Mouse (Mus musculus): Measurements from ENCODE around the gene Fbxl14. TPM values are rescaled to one million over a fixed set of nuclear protein-coding genes. Genes with fewer than 3 reads are reported as not detected.

Fbxl14 gene
- total and polyA plus RNA-seq, 3 experiments: 58.1 to 65.4 TPM; not detected in 1

DNA sequence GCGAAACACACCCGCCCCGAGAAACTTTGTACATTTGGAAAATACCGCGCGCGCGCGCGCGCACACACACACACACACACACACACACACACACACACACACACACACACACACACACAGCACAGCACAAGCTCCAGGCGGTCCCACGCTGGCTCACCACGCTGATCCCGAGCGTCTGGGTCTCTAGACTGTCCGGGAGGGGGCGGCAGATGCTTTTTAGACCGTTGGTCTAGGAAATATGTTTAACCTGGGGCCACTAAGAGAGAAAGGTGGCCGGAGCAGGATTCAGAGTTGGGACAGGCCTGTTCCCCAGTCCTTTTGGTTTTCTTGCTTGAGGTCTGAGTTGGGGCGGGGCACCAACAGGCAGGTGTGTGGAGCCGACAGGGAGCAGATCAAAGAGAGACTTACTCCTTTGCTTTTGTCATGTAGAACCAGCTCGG lies 30.4 kb upstream of the Fbxl14 start:
- Histone ChIP-seq H3K27ac (ENCODE audit: control insufficient read depth, low read depth, low read length) (no peak overlapping the region), H3K27me3 (ENCODE audit: control insufficient read depth in 1 of 2, insufficient read depth in 2 of 2, low read length in 2 of 2) (no peaks in the 10 kb centered on the region), H3K79me2 (ENCODE audit: control insufficient read depth, insufficient read depth, low read length, poor library complexity) (no peaks in the 10 kb centered on the region), H3K36me3 (ENCODE audit: control insufficient read depth in 1 of 2, insufficient read depth in 2 of 2, low read length in 2 of 2) (no peaks in the 10 kb centered on the region), H3K9me3 (replicated peaks; ENCODE audit: insufficient read depth, low read length) (no peaks in the 10 kb centered on the region), H3K9ac (ENCODE audit: control insufficient read depth, low read depth, low read length, poor library complexity, severe bottlenecking) (no peak overlapping the region), H3K4me3 (ENCODE audit: control insufficient read depth in 1 of 2, insufficient read depth in 1 of 2, low read depth in 2 of 2, low read length in 2 of 2) (no peak overlapping the region), H3K4me1 (ENCODE audit: control insufficient read depth in 1 of 2, insufficient read depth in 2 of 2, low read length in 2 of 2) (no peaks in the 10 kb centered on the region)
- DNase-seq (ENCODE audit: low read depth, low spot score): no peak
- TF ChIP-seq MEF2A (IDR thresholded peaks at IDR 0.05; ENCODE audit: extremely low read depth, insufficient replicate concordance, low read depth, low read length, poor library complexity, severe bottlenecking) (no peak), ZMIZ1 (IDR thresholded peaks at IDR 0.05; ENCODE audit: low read depth, low read length) (no peak), EP300 (IDR thresholded peaks at IDR 0.05; ENCODE audit: low read depth in 1 of 2, low read length in 2 of 2) (no peak), RAD21 (IDR thresholded peaks at IDR 0.05; ENCODE audit: low read depth, low read length) (peak; percentile 7), CTCF (IDR thresholded peaks at IDR 0.05 in 2 of 3, conservative IDR thresholded peaks at IDR 0.05 in 1 of 3; ENCODE audit: control insufficient read depth in 1 of 3, insufficient read depth in 1 of 3, low read depth in 2 of 3, low read length in 3 of 3, poor library complexity in 1 of 3, severe bottlenecking in 1 of 3) (peak in 2 of 3 experiments; percentile 12 to 23; a peak in 2 of 6 replicates), MYC (IDR thresholded peaks at IDR 0.05; ENCODE audit: low read depth, low read length) (no peak)

GRCm38 (mm10) chr6:119450965-119451943 lies 28.2 kb upstream of the Fbxl14 start:
- Histone ChIP-seq H3K27ac (ENCODE audit: control insufficient read depth, low read depth, low read length) (no peak overlapping the region), H3K4me1 (ENCODE audit: control insufficient read depth in 1 of 2, insufficient read depth in 2 of 2, low read length in 2 of 2) (no peaks in the 10 kb centered on the region), H3K36me3 (ENCODE audit: control insufficient read depth in 1 of 2, insufficient read depth in 2 of 2, low read length in 2 of 2) (no peaks in the 10 kb centered on the region), H3K27me3 (ENCODE audit: control insufficient read depth in 1 of 2, insufficient read depth in 2 of 2, low read length in 2 of 2) (peaks cover 3 to 10% of the 10 kb centered on the region in 2 experiments), H3K4me3 (ENCODE audit: control insufficient read depth in 1 of 2, insufficient read depth in 1 of 2, low read depth in 2 of 2, low read length in 2 of 2) (no peak overlapping the region), H3K9ac (ENCODE audit: control insufficient read depth, low read depth, low read length, poor library complexity, severe bottlenecking) (no peak overlapping the region), H3K9me3 (replicated peaks; ENCODE audit: insufficient read depth, low read length) (no peaks in the 10 kb centered on the region), H3K79me2 (ENCODE audit: control insufficient read depth, insufficient read depth, low read length, poor library complexity) (no peaks in the 10 kb centered on the region)
- DNase-seq (ENCODE audit: low read depth, low spot score): peak; percentile 65
- TF ChIP-seq TCF12 (IDR thresholded peaks at IDR 0.05; ENCODE audit: low read depth, low read length): peak; percentile 55; the same call in 1 of the 2 replicates
- peak; percentile 65 for TF ChIP-seq ETS1 (IDR thresholded peaks at IDR 0.05; ENCODE audit: low read depth, low read length)
- TF ChIP-seq TAL1 (IDR thresholded peaks at IDR 0.05; ENCODE audit: low read length): peak; percentile 51
- TF ChIP-seq RCOR1 (IDR thresholded peaks at IDR 0.05; ENCODE audit: low read depth, low read length): peak; percentile 87
- TF ChIP-seq EP300 (IDR thresholded peaks at IDR 0.05; ENCODE audit: low read depth in 1 of 2, low read length in 2 of 2): peak; percentile 38 to 58; a peak in 2 of 4 replicates
- no peak for TF ChIP-seq UBTF (IDR thresholded peaks at IDR 0.05; ENCODE audit: borderline replicate concordance, insufficient read depth, low read depth, low read length)
- peak; percentile 60 for TF ChIP-seq GATA1 (IDR thresholded peaks at IDR 0.05; ENCODE audit: low read depth, low read length)
- TF ChIP-seq CHD2 (IDR thresholded peaks at IDR 0.05; ENCODE audit: low read length): no peak

Data from MEL (cell line).